ENCODE assay signal across 8 mouse cellular contexts in genomic region chr13:43479767-43480571, GRCm38 (mm10). TPM values are rescaled to one million over a fixed set of nuclear protein-coding genes. Genes with fewer than 3 reads are reported as not detected.
DNase-seq lines count a peak whose midpoint lies in the region; ATAC-seq and TF ChIP-seq lines count a peak whose summit lies in the region.

No protein-coding gene starts in this region.

- H3K9me3 ChIP-seq in ES-E14 (ENCODE audit: control insufficient read depth, insufficient read depth, low read depth, low read length) = no peaks in the 10 kb centered on the region
- no peaks in the 10 kb centered on the region for H3K9me3 ChIP-seq in heart, postnatal 0 days (replicated peaks; ENCODE audit: control insufficient read depth, low read length)
- no peaks in the 10 kb centered on the region for H3K9me3 ChIP-seq in limb, embryonic 10.5 days (replicated peaks)
- no peaks in the 10 kb centered on the region for H3K9me3 ChIP-seq in midbrain, embryonic 11.5 days (ENCODE audit: control insufficient read depth, low read length)

- WGBS in heart, postnatal 0 days = under 1% methylated on average over 36 of the region's 36 CpGs
- WGBS in limb, embryonic 10.5 days = under 1% methylated on average over 36 of the region's 36 CpGs
- under 1% methylated on average over 36 of the region's 36 CpGs for WGBS in midbrain, embryonic 11.5 days

- no peak for DNase-seq in ES-E14 (ENCODE audit: low read depth, low spot score)
- peak; percentile 43 to 54 for DNase-seq in adrenal gland, postnatal 36 days
- peak; percentile 23 for DNase-seq in heart, postnatal 0 days (ENCODE audit: low spot score)
- DNase-seq in limb, embryonic 10.5 days (ENCODE audit: low spot score) = peak; percentile 72
- DNase-seq in midbrain, embryonic 11.5 days (ENCODE audit: low spot score, missing footprints) = peak; percentile 96
- DNase-seq in spleen, postnatal 36 days (ENCODE audit: low spot score in 2 of 2) = peak; percentile 18 to 27
- no peak for DNase-seq in frontal cortex, adult 2 months (ENCODE audit: extremely low spot score in 1 of 2, low spot score in 1 of 2)

- no peak for TF ChIP-seq CTCF in embryonic fibroblast, embryonic 13.5 days (IDR thresholded peaks at IDR 0.05; ENCODE audit: borderline replicate concordance, insufficient read depth, low read length)
- TF ChIP-seq CTCF in heart, postnatal 0 days (IDR thresholded peaks at IDR 0.05; ENCODE audit: low read depth) = no peak

- TF ChIP-seq POLR2A in embryonic fibroblast, embryonic 13.5 days (IDR thresholded peaks at IDR 0.05; ENCODE audit: low read depth, low read length) = no peak

- H3K4me1 ChIP-seq in ES-E14 (ENCODE audit: control insufficient read depth in 2 of 2, insufficient read depth in 2 of 2, low read length in 2 of 2, poor library complexity in 1 of 2) = peaks cover 3 to 4% of the 10 kb centered on the region in 2 experiments; a peak in 1 of 4 replicates
- peaks cover 6% of the 10 kb centered on the region; the same call in 1 of the 2 replicates for H3K4me1 ChIP-seq in embryonic fibroblast, embryonic 13.5 days (ENCODE audit: control insufficient read depth, insufficient read depth, low read length)
- peaks cover 27% of the 10 kb centered on the region for H3K4me1 ChIP-seq in heart, postnatal 0 days (ENCODE audit: control insufficient read depth, insufficient read depth)
- H3K4me1 ChIP-seq in limb, embryonic 10.5 days = peaks cover 22% of the 10 kb centered on the region
- H3K4me1 ChIP-seq in midbrain, embryonic 11.5 days (ENCODE audit: control insufficient read depth, insufficient read depth, low read length) = peaks cover 17% of the 10 kb centered on the region

- no peaks in the 10 kb centered on the region for H3K27me3 ChIP-seq in heart, postnatal 0 days (ENCODE audit: control insufficient read depth, insufficient read depth, low read length)
- H3K27me3 ChIP-seq in limb, embryonic 10.5 days (ENCODE audit: low read depth, poor library complexity, severe bottlenecking) = no peaks in the 10 kb centered on the region
- H3K27me3 ChIP-seq in midbrain, embryonic 11.5 days (ENCODE audit: control insufficient read depth, insufficient read depth, low read length) = no peaks in the 10 kb centered on the region

- peak overlapping the region; percentile 83 for H3K4me2 ChIP-seq in heart, postnatal 0 days (ENCODE audit: low read depth, low read length)
- H3K4me2 ChIP-seq in midbrain, embryonic 11.5 days = peak overlapping the region; percentile 61

- H3K9ac ChIP-seq in ES-E14 (ENCODE audit: insufficient read depth, low read depth, low read length, poor library complexity, severe bottlenecking) = peak overlapping the region; percentile 87
- H3K9ac ChIP-seq in heart, postnatal 0 days (replicated peaks; ENCODE audit: low read depth, low read length) = peak overlapping the region; percentile 96
- H3K9ac ChIP-seq in midbrain, embryonic 11.5 days (ENCODE audit: low read length) = peak overlapping the region; percentile 93

- no peaks in the 10 kb centered on the region for H3K36me3 ChIP-seq in ES-E14 (ENCODE audit: control insufficient read depth, insufficient read depth, low read length, poor library complexity, severe bottlenecking)
- no peaks in the 10 kb centered on the region for H3K36me3 ChIP-seq in heart, postnatal 0 days (replicated peaks; ENCODE audit: control insufficient read depth, insufficient read depth, low read length)
- no peaks in the 10 kb centered on the region; the same call in 1 of the 2 replicates for H3K36me3 ChIP-seq in limb, embryonic 10.5 days
- no peaks in the 10 kb centered on the region for H3K36me3 ChIP-seq in midbrain, embryonic 11.5 days (ENCODE audit: control insufficient read depth, insufficient read depth, low read length)

- TF ChIP-seq EP300 in heart, postnatal 0 days (IDR thresholded peaks at IDR 0.05; ENCODE audit: low read depth) = no peak

- peak overlapping the region; percentile 95 to 96 for H3K4me3 ChIP-seq in ES-E14 (ENCODE audit: insufficient read depth in 1 of 2, low read depth in 1 of 2, low read length in 2 of 2, poor library complexity in 1 of 2, severe bottlenecking in 1 of 2)
- peak overlapping the region; percentile 98 for H3K4me3 ChIP-seq in embryonic fibroblast, embryonic 13.5 days (ENCODE audit: insufficient read depth, low read length)
- H3K4me3 ChIP-seq in heart, postnatal 0 days (ENCODE audit: low read depth, low read length) = peak overlapping the region; percentile 96
- H3K4me3 ChIP-seq in limb, embryonic 10.5 days = peak overlapping the region; percentile 93
- peak overlapping the region; percentile 98 for H3K4me3 ChIP-seq in midbrain, embryonic 11.5 days (ENCODE audit: low read depth, low read length)

- in situ Hi-C loops in ES-E14 (cut with MboI; ENCODE audit: low sequenced_read_pairs in 2 of 2, unreplicated experiment in 2 of 2) = no loop called here

- ATAC-seq in heart, postnatal 0 days (ENCODE audit: insufficient read depth, low read depth) = 0 out of 2 replicates have a peak, but pooled peaks have one; percentile 3
- ATAC-seq in midbrain, embryonic 11.5 days (ENCODE audit: low FRiP score) = peak; percentile 26; the same call in 1 of the 2 replicates

- no peak overlapping the region for H3K27ac ChIP-seq in ES-E14 (ENCODE audit: insufficient read depth, low read depth, low read length, poor library complexity, severe bottlenecking)
- H3K27ac ChIP-seq in embryonic fibroblast, embryonic 13.5 days (ENCODE audit: insufficient read depth, low read length) = peak overlapping the region; percentile 28
- peak overlapping the region; percentile 99 for H3K27ac ChIP-seq in heart, postnatal 0 days (ENCODE audit: low read depth)
- peak overlapping the region; percentile 99 for H3K27ac ChIP-seq in limb, embryonic 10.5 days
- peak overlapping the region; percentile 97 for H3K27ac ChIP-seq in midbrain, embryonic 11.5 days (ENCODE audit: low read depth, low read length)

TF ChIP-seq in ES-E14, 5 proteins besides CTCF, POLR2A, EP300 and RAD21:
- TF ChIP-seq ZNF384 (IDR thresholded peaks at IDR 0.05; ENCODE audit: low read depth, low read length) (no peak), CHD2 (IDR thresholded peaks at IDR 0.05; ENCODE audit: low read depth, low read length) (no peak), ZC3H11A (IDR thresholded peaks at IDR 0.05; ENCODE audit: borderline replicate concordance, low read depth, low read length) (no peak), MAFK (IDR thresholded peaks at IDR 0.05; ENCODE audit: insufficient read depth, low read depth, low read length) (no peak), HCFC1 (IDR thresholded peaks at IDR 0.05; ENCODE audit: borderline replicate concordance, insufficient read depth, low read length) (no peak)
TF ChIP-seq in ES-E14: peak in this region for 0.

RNA-seq across cellular contexts. Expression of gene Ranbp9, which starts 1.1 kb away (rescaled TPM):
- total RNA-seq in ES-E14 (2012; rRNA removed) = 22.0 and 27.8 TPM in 2 replicates
- 10 to 100 TPM; 66.8 to 76.9 TPM for total RNA-seq in adrenal gland, postnatal 36 days (2021)
- polyA plus RNA-seq in embryonic fibroblast, embryonic 13.5 days (2011; ENCODE audit: insufficient read length, low read depth, missing spikeins) = 55.4 and 74.1 TPM in 2 replicates
- total RNA-seq in heart, postnatal 0 days (2014; rRNA removed; ENCODE audit: low replicate concordance) = 42.5 and 54.6 TPM in 2 replicates
- 6.7 and 6.9 TPM in 2 replicates for polyA plus RNA-seq in heart, postnatal 0 days (2015; fragmentation: Nextera tagmentation; extraction: Ambion mirVana)
- 10.0 and 10.1 TPM in 2 replicates for polyA plus RNA-seq in limb, embryonic 10.5 days (2016; fragmentation: Nextera tagmentation; extraction: Ambion mirVana)
- polyA plus RNA-seq in midbrain, embryonic 11.5 days (2014; fragmentation: Nextera tagmentation; extraction: Ambion mirVana) = 10.9 and 15.9 TPM in 2 replicates
- 62.0 and 63.5 TPM in 2 replicates for polyA plus RNA-seq in frontal cortex, adult 2 months (2012; rRNA removed)

Comparison
In these comparisons a context has a peak if more than half of its experiments do, and no peak if none do; other contexts are left out.
1. DNase-seq: peak in adrenal gland, postnatal 36 days (2 of 2), heart, postnatal 0 days (single experiment), limb, embryonic 10.5 days (single experiment), midbrain, embryonic 11.5 days (single experiment) and spleen, postnatal 36 days (2 of 2); none in ES-E14 (single experiment) and frontal cortex, adult 2 months (0 of 2).
2. Peak in every context shown above with its lines, with median percentiles within 50 percentile points of each other: H3K4me3 ChIP-seq and H3K9ac ChIP-seq.